Mouse (Mus musculus) erythroid progenitor cell, adult 5-6 weeks (primary cell): ENCODE measurements around the gene Akr1cl. TPM values are rescaled to one million over a fixed set of nuclear protein-coding genes. Genes with fewer than 3 reads are reported as not detected.
"Not testable (repeated sequence)": the region's sequence is repeated elsewhere in the genome, so short reads cannot be mapped to it uniquely, and the experiment has no call there.

Experiments
- ATAC-seq: replicated peaks from 2 replicates; pipeline ENCODE4 v1.8.0; 2016; ENCODE audit warnings: moderate number of reproducible peaks, mild to moderate bottlenecking, moderate TSS enrichment, inconsistent platforms; ENCODE audit not compliant: poor library complexity, low FRiP score, severe bottlenecking
- total RNA-seq, 2 experiments: library from RNA; stranded (forward) in 1 of 2; stranded (reverse) in 1 of 2; fragments of 150-400 nt in 1 of 2; fragments of 186-747, 209-891 nt in 1 of 2; gene quantifications; 2 replicates each; pipeline versions ENCODE4 v1.2.3 to v1.2.4; 2015 to 2017; ENCODE audit warnings: low replicate concordance in 2 of 2

Akr1cl gene
- total RNA-seq (2015; ENCODE audit: low replicate concordance): not detected in 2 replicates
- not detected in 2 replicates for total RNA-seq (2017; ENCODE audit: low replicate concordance)

DNA sequence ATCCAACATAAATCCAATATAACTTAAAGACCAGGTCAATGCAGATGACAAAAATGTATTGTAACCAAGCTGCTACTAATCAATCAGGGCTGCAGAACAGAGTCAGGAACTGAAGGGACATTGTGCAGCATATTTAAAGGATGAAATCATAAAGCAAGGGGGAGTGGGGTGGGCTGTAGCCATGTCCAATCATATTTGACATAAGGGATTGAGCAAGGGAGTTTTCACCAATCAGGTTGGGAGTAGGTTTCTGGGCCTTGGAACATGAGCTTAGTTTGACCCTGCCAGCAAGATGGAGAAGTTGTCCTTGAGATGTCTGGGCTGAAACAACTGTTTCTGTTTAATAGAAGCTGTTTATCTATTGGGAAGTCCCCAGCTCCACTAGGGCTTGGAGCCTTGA, at the start of gene Akr1cl:
TSS of gene Akr1cl (minus strand) at position 119 of the 400 bp plus-strand sequence.
- ATAC-seq: no peak

DNA sequence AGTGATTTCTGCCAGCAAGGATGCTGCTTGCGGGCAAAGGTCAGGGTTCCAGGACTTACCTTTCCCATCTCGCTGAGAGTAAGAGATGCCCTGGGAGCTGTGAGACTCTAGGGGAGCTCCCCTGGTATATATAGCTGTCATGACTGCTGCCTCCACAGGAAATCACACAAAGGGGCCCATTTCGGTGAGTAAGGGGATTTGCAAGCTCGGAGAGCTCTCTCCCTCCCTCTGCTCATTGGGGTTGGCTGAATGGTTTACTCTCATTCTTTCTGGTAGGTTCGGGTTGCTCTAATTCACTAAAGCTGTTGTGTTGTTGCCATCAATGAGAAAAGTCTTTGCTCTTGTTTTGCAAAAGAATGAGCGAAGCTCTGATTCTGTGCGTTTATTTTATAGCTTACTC, 49.6 kb upstream of the Akr1cl start, which contains the start of gene Crygb:
TSS of gene Crygb (minus strand) at position 101 of the 400 bp plus-strand sequence.
- ATAC-seq: no peak

- no peak for ATAC-seq
Measured at GRCm38 (mm10) chr1:65075607-65076006, 43.0 kb upstream of the Akr1cl start.

- no peak for ATAC-seq
Measured at GRCm38 (mm10) chr1:65073589-65073988, 41.0 kb upstream of the Akr1cl start, which contains the start of gene Crygc. Gene Crygc (minus strand): TSS chr1:65073689.

DNA sequence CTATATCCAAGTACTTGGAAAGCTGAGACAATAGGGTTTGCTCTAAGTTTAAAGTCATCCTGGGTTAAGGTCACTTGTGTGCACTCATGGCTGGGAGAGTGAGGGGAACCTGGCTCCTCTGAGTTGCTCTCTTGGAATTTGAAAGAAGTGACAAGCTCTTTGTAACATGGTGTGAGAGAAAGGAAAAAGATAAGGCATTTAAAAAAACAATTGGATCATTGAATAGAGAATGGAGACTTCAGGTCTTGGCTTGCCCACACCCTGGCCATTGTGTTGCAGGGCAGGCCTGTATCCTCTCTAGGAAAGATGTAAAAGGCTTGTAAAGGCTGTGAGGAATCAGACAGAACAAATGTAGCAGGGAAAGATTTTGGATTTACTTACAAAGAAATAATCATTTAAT, 35.3 kb upstream of the Akr1cl start:
- ATAC-seq: no peak

DNA sequence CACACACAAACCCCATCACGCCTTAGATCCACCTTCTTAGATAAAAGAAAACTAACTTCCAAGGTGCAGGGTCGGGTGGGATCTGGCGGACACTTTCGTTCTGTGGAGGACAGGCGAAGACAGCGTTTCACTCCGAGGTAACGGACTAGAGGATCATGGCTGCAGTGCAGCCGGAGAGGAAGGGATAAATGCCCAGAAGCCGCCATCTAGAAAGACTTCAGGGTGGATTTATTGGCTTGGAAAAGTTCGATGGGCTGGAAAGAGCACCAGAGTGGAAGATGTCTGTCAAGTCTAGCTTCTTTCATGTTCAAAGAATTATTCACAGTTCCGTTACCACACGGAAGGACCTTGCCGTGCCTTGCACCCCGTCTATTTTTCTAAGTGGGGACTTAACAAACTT, 31.6 kb upstream of the Akr1cl start:
- no peak for ATAC-seq

GRCm38 (mm10) chr1:65063352-65063751, 30.8 kb upstream of the Akr1cl start, which contains the start of gene Crygd:
Gene Crygd (minus strand): TSS chr1:65063452.
- ATAC-seq: no peak

DNA sequence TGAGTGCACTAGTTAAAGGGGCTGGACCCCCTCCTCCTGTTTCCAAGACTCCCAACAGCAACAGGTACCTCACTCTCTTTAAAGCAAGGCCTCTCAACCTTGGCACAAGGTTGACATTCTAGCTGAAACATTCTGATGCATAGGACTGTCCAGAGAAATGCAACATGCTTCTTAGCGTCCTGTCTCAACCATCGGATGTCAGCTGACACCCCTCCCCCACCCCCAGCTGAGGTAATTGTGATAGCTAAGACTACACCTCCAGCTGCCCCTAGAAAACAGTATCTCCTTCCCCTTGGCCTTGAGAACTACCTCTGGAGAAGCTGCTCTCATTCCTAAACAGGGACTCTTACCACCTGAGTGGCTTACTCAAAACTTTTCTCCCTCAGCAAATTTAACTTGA, 19.6 kb upstream of the Akr1cl start:
- no peak for ATAC-seq

- no peak for ATAC-seq
Measured at GRCm38 (mm10) chr1:65051696-65052095, 19.1 kb upstream of the Akr1cl start.

- ATAC-seq: not testable (repeated sequence)
Measured at GRCm38 (mm10) chr1:65050952-65051351, 18.4 kb upstream of the Akr1cl start, which contains the start of gene Cryge. Gene Cryge (minus strand): TSS chr1:65051149.

GRCm38 (mm10) chr1:65048781-65049180, 16.2 kb upstream of the Akr1cl start:
- ATAC-seq: no peak

DNA sequence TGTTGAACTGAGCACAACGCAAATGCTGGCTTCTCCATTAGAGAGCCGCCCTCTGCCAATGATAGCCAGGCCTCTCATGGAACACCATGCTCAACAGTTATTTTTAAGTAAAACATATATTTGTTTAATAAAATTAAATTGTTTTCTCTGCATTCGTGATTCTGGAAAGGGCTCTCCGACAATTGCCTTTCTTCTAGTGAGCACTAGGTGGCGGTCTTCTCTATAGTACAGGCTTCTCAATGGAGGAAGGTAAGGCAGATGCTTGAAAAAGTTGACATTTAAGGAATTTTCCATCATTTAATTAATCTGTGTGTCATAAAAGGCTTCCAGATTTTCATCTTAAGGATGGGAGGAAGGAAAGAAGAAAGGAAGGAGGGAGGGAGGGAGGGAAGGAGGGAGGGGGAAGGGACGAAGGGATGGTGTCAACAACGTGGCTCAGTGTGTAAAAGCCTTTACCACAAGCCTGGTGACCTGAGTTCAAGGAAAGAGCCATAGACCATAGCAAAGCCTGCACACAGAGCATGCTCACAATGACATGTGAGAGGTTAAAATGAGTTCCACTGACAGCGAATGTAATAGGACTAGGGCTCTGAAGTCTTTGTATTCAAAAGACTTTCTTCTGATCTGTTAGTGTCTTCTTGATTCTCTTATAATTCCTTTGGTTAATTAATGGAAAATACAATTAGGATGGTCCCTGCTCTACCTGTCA, 14.0 kb upstream of the Akr1cl start:
- ATAC-seq: no peak

- ATAC-seq: no peak
Measured at GRCm38 (mm10) chr1:65043433-65043832, 10.9 kb upstream of the Akr1cl start.

DNA sequence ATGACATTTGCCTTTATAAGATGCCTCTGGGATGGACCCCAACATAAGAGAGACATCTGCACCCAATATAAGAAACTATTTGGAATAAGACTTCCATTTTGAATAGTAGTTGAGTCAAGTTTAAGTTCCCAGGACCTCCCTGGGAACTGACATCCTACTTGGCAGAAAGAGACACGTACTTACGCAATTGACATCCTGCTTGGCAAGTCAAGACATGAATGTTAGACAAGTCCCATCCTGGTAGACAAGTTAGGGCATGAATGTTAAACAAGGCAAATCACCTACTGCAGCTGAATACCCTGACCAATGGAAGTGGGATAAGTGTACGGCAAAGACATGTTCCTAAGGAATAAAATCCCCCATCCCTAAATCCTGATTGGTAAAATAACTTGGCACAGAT, 9.3 kb upstream of the Akr1cl start:
- no peak for ATAC-seq

DNA sequence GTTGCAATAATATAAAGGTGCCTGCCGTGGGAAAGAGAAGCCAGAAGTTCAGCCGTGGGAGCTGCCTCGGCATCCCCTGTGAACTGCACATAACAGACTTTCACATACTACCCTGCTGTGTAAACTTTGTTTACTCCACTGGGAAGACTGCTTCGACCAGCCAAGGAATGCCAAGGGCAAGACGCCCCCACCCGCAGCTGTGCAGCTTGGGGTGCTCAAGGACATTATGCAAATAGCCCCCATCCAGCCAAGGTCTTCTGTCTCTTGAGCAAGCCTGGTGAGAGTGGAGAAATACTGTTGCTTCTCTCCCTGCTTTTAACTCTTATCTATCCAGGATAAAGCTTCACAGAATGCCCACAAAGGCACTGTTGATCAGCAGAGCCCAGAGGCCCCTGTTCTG, 8.2 kb upstream of the Akr1cl start:
- no peak; the same call in 1 of the 2 replicates for ATAC-seq

DNA sequence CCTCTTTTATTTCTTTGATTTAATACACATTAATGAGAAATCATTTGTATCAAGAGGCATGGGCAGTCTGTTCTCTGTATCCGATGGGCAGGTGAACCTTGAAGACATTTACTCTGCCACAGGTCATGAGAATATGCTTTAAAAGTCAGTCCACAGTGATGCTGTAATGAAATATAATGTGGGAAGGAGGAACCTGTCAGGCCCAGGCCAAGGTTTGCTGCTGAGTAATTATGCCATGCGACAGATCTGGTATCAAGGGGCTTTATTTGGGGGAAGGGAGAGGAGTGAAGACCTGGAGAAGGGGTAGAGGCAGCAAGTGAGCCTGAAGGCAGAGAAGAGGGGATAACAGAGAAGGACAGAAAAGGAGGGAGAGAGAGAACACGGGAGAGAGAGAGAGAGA, 7.1 kb upstream of the Akr1cl start:
- no peak for ATAC-seq

- ATAC-seq: no peak
Measured at GRCm38 (mm10) chr1:65037542-65037941, 5.0 kb upstream of the Akr1cl start.

DNA sequence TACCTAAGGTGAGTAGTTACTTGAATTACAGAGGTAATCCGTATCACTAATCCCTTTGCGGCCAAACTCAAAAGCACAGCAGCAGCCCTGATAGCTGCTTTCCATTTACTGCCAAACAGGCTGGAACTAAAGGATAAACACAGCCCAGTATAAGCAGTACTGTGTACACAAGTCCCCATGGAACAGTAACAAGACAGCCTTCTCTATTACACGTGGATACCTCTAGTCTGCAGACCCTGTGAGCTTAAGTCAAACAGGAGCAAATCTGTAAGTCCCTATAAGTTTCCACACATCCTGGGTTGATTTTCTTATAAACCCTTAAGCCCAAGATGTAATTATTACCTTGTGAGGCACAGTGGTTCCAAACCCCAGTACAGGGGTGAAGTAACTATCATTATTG, 3.0 kb upstream of the Akr1cl start:
- ATAC-seq: no peak

- no peak for ATAC-seq
Measured at GRCm38 (mm10) chr1:65028206-65028605, 4.4 kb downstream of the Akr1cl start.

DNA sequence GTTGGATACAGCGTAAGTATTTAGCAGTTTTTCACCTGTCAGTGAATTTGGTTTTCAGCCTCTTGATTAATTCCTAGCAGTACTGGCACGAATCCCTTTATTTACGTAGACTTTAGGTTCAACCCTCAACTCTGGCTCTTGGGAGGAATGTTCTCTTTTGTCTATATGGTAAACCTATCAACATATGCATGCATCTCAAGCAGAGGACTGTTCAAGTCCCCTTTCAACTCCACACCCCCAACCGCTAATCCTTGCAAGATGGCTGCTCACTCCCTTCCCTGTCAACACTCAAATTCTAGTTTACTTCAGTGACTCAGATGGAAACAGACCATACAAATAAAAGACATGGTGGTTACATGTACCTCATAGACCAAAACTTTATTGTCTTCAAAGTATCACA, 19.8 kb downstream of the Akr1cl start:
- ATAC-seq: no peak

DNA sequence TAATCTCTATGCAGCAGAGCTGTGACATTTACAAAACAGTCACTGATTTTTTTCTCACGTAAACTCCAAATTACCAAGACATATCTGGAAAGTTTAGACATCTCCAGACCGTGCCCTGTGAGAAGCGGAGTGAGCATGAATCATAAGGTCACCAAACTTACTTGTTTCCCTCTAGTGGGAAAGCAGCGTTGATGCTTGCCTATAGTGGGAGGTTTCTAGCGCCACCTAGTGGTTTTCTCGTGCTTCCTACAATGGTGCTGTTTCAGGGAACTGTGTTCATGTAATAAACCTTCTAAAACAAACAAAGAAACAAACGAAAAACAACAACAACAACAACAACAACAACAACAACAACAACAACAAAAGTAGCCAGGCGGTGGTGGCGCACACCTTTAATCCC, 22.4 kb downstream of the Akr1cl start:
- ATAC-seq: no peak; the same call in 1 of the 2 replicates

GRCm38 (mm10) chr1:65005575-65005974, 27.0 kb downstream of the Akr1cl start:
- no peak for ATAC-seq
